Comparison of ENCODE assay signal across 18 mouse cellular contexts in genomic region chr4:41257752-41258151, GRCm38 (mm10). TPM values are rescaled to one million over a fixed set of nuclear protein-coding genes. Genes with fewer than 3 reads are reported as not detected.
DNase-seq lines count a peak whose midpoint lies in the region; ATAC-seq lines count a peak whose summit lies in the region.
"Had no signal": no experiment of that assay in that cellular context is flagged by ENCODE, and none has a peak within 500 bp of the region (broad histone marks: within the 10 kb centered on the region; RNA-seq: fewer than 3 reads in every experiment).

No protein-coding gene starts in this region.

- DNase-seq in heart, adult 11 months: peak; percentile 87
- no peak for DNase-seq in heart, postnatal 25 days (ENCODE audit: low spot score)
- peak; percentile 22 to 57 for DNase-seq in kidney, postnatal 4 days
- DNase-seq in kidney, adult 8-10 months: no peak
- DNase-seq in gastrocnemius, postnatal 14 days: peak; percentile 41
- peak; percentile 31 for DNase-seq in skeletal muscle tissue, adult 2 months (ENCODE audit: low read depth, low spot score)
- no peak for DNase-seq in forebrain, embryonic 11.5 days (ENCODE audit: low spot score)
- DNase-seq in Muller cell, postnatal 12 days (ENCODE audit: inconsistent ontology term): no peak
- DNase-seq: adrenal gland, postnatal 10 days; cerebellum, adult 9-11 months; left cerebral cortex, postnatal 4 days; lung, postnatal 36 days; thymus, postnatal 36 days had no signal

- no peak overlapping the region for H3K4me2 ChIP-seq in forebrain, embryonic 11.5 days (ENCODE audit: low read depth, low read length, severe bottlenecking)
- H3K4me2 ChIP-seq: intestine, embryonic 15.5 days; liver, embryonic 15.5 days; midbrain, embryonic 13.5 days; stomach, embryonic 15.5 days had no signal

- H3K4me1 ChIP-seq in forebrain, embryonic 11.5 days (replicated peaks; ENCODE audit: control insufficient read depth, insufficient read depth, low read length): no peaks in the 10 kb centered on the region
- H3K4me1 ChIP-seq: forebrain, embryonic 10.5 days; intestine, embryonic 15.5 days; midbrain, embryonic 13.5 days; stomach, embryonic 15.5 days had no signal

- intact Hi-C loops in heart, postnatal 25 days (cut with DNase I): no loop called here
- intact Hi-C loops in gastrocnemius, postnatal 14 days (cut with DNase I; ENCODE audit: low total_unique reads): no loop called here

- H3K36me3 ChIP-seq in forebrain, embryonic 11.5 days (ENCODE audit: control insufficient read depth, insufficient read depth, low read length): no peaks in the 10 kb centered on the region
- H3K36me3 ChIP-seq: intestine, embryonic 15.5 days had no signal

- no peaks in the 10 kb centered on the region for H3K9me3 ChIP-seq in forebrain, embryonic 11.5 days (ENCODE audit: control insufficient read depth, low read length)
- H3K9me3 ChIP-seq: forebrain, embryonic 10.5 days; intestine, embryonic 15.5 days; liver, embryonic 15.5 days; midbrain, embryonic 13.5 days; stomach, embryonic 15.5 days had no signal

- WGBS in forebrain, embryonic 11.5 days: 87% methylated on average over 1 of the region's 1 CpGs

- no peak for ATAC-seq in forebrain, embryonic 11.5 days (replicated peaks; ENCODE audit: low FRiP score)
- ATAC-seq: intestine, embryonic 15.5 days; midbrain, embryonic 13.5 days had no signal

- H3K27me3 ChIP-seq in forebrain, embryonic 11.5 days (ENCODE audit: control insufficient read depth, insufficient read depth, low read length): no peaks in the 10 kb centered on the region
- H3K27me3 ChIP-seq: intestine, embryonic 15.5 days; liver, embryonic 15.5 days; midbrain, embryonic 13.5 days; stomach, embryonic 15.5 days had no signal

- no peak overlapping the region for H3K9ac ChIP-seq in forebrain, embryonic 11.5 days (ENCODE audit: low read length)
- H3K9ac ChIP-seq: intestine, embryonic 15.5 days; liver, embryonic 15.5 days; midbrain, embryonic 13.5 days; stomach, embryonic 15.5 days had no signal

- H3K27ac ChIP-seq in forebrain, embryonic 11.5 days (ENCODE audit: low read depth, low read length): no peak overlapping the region
- H3K27ac ChIP-seq: forebrain, embryonic 10.5 days; intestine, embryonic 15.5 days; liver, embryonic 15.5 days; midbrain, embryonic 13.5 days; stomach, embryonic 15.5 days had no signal

- H3K4me3 ChIP-seq in forebrain, embryonic 11.5 days (ENCODE audit: low read depth, low read length): no peak overlapping the region
- H3K4me3 ChIP-seq: forebrain, embryonic 10.5 days; intestine, embryonic 15.5 days; liver, embryonic 15.5 days; midbrain, embryonic 13.5 days; stomach, embryonic 15.5 days had no signal

RNA-seq across cellular contexts. Expression of gene Ubap2, which starts 17.2 kb away (rescaled TPM):
- 10 to 100 TPM; 63.5 to 64.2 TPM for total RNA-seq in heart, postnatal 25 days (2021)
- 10 to 100 TPM; 98.2 to 99.2 TPM for total RNA-seq in gastrocnemius, postnatal 14 days (2021)
- 92.1 and 97.3 TPM in 2 replicates for polyA plus RNA-seq in forebrain, embryonic 11.5 days (2014; fragmentation: Nextera tagmentation; extraction: Ambion mirVana)

RNA-seq across cellular contexts. Expression of gene Dcaf12, which starts 56.9 kb away (rescaled TPM):
- 10 to 100 TPM; 42.2 to 45.5 TPM for total RNA-seq in heart, postnatal 25 days (2021)
- 10 to 100 TPM; 26.7 to 27.8 TPM for total RNA-seq in gastrocnemius, postnatal 14 days (2021)
- polyA plus RNA-seq in forebrain, embryonic 11.5 days (2014; fragmentation: Nextera tagmentation; extraction: Ambion mirVana): 51.8 and 52.5 TPM in 2 replicates

Comparison
In these comparisons a context has a peak if more than half of its experiments do, and no peak if none do; other contexts are left out.
1. DNase-seq: peak in heart, adult 11 months (single experiment), kidney, postnatal 4 days (2 of 2), gastrocnemius, postnatal 14 days (single experiment) and skeletal muscle tissue, adult 2 months (single experiment); none in heart, postnatal 25 days (single experiment), kidney, adult 8-10 months (0 of 2), forebrain, embryonic 11.5 days (single experiment) and Muller cell, postnatal 12 days (single experiment).